Mouse (Mus musculus) thymus, postnatal 14 days (tissue): ENCODE measurements around the gene Aurka.

Experiments
- DNase-seq: peaks from one replicate; pipeline ENCODE4 v3.0.0; 2021

Aurka gene

DNA sequence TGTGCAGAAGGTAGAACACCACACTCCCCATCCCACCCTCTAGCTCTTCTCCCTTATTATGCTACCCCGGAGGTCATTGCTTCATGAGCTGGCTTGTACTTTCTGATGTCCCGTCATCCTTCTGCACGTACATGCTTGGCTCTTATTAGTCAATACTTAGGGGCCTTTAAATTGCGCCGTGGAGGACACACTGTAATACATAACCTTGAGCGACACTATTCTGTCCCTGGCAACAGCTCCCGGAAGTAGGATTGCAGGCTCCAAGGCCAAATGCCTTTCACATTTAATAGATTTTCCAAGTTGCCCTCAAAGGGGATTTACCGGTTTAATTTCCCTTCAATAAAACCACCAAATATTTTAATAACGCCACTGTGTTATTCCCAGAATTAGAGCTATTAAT, 58.6 kb downstream of the Aurka start:
- no peak for DNase-seq

DNA sequence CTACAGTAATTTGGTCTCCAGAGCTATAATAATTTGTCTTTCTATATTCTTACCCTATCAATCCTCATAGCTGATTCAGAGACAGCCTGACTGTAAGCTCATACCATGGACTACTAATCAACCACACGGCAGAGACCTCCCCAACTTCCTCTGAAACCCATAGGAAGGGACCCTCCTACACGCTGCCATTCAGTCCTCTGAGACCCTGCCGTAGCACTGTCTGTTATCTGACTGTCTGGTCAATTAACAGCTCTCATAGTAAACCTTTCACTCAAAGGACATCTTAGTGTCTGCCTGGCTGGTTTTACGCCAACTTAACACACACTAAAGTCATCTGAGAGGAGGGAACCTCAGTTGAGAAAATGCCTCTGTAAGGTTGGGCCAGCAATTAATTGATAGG, 63.8 kb downstream of the Aurka start:
- DNase-seq = no peak
